Mouse (Mus musculus): ENCODE results near the gene Acvrl1. TPM values are rescaled to one million over a fixed set of nuclear protein-coding genes. Genes with fewer than 3 reads are reported as not detected.

Acvrl1 gene
- polyA plus RNA-seq, 1 experiment from 2014 or later, result 4.1 TPM

DNA sequence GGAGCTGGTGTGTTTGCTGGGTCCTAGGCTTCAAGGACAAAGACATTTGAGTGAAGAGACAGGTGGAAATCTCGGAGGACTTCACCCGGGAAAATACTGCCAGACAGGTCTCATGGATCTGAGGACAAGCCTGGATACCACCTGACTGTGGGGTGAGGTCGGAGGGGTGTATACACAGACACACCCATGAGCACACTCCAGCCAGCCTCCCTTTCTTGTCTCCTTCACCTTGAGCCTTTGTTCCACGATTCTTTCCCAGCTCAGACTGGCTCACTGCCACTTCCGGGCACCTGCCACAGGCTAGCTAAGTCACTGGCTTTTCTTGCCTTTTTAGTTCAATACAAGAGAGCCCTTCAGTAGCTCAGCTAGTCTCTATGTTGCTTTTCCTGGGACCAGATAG, 36.0 kb downstream of the Acvrl1 start:
- Histone ChIP-seq H3K27ac (ENCODE audit: low read depth, low read length) (peak overlapping the region; percentile 69), H3K4me1 (ENCODE audit: control insufficient read depth, insufficient read depth, low read length) (peaks cover 47% of the 10 kb centered on the region), H3K9ac (ENCODE audit: low read length) (no peak overlapping the region)

DNA sequence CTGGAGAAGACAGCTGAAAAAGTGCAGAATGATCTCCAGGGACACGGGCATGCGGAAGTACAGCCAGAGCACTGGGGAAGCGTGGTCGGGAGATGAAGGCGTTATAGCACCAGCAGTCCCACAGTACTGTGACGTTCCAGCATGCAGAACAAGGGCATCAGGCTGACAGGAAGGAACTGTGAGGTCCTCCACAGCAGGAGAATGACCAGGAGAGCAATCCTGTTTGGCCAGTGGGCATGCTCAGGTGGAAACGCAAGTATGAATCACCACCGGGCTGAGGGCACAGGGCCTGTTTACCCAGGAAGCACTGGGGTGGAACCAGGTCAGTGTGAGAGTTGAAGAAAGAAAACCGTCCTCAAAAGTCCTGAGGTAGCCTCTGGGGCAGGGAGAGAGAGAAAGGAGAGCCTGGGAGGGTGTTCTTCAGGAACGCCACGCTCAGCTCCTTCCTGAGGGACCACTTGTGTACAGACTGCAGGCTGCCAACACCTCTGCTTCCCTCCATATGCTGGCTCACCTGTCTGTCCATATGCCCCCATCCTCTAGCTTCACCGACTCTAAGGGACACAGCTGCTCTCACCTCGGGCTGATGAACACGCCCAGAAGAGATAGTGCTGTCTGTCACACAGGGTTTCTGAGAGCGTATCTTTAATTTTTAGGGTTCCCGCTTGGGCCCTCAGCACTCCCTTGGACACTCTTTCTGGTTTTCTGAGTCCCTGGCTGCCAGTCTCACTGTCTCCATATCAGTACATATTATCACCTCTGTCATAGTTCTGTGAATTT, 37.5 kb downstream of the Acvrl1 start:
- Histone ChIP-seq H3K9me3 (replicated peaks; ENCODE audit: control insufficient read depth, low read length) (no peaks in the 10 kb centered on the region), H3K4me2 (ENCODE audit: low read length) (no peak overlapping the region), H3K27me3 (replicated peaks; ENCODE audit: control insufficient read depth, insufficient read depth, low read length) (no peaks in the 10 kb centered on the region), H3K36me3 (ENCODE audit: control insufficient read depth, insufficient read depth, low read length) (no peaks in the 10 kb centered on the region), H3K4me1 (ENCODE audit: control insufficient read depth, insufficient read depth, low read length) (peaks cover 38% of the 10 kb centered on the region), H3K9ac (ENCODE audit: low read length) (no peak overlapping the region), H3K4me3 (ENCODE audit: low read depth, low read length) (no peak overlapping the region), H3K27ac (ENCODE audit: low read depth, low read length) (no peak overlapping the region)
- no peak for DNase-seq (ENCODE audit: low spot score)
- ATAC-seq, result 0 out of 2 replicates have a peak, but pooled peaks have one; percentile 24
- 68% methylated on average over 16 of the region's 16 CpGs for WGBS

More for the DNA sequence above, 36.0 kb downstream of the Acvrl1 start:
- Histone ChIP-seq H3K36me3 (ENCODE audit: control insufficient read depth, insufficient read depth, low read length) (no peaks in the 10 kb centered on the region), H3K4me3 (ENCODE audit: low read depth, low read length) (no peak overlapping the region), H3K4me2 (ENCODE audit: low read length) (no peak overlapping the region), H3K27me3 (replicated peaks; ENCODE audit: control insufficient read depth, insufficient read depth, low read length) (no peaks in the 10 kb centered on the region), H3K9me3 (replicated peaks; ENCODE audit: control insufficient read depth, low read length) (no peaks in the 10 kb centered on the region)
- DNase-seq (ENCODE audit: low spot score), result no peak
- 50% methylated on average over 5 of the region's 5 CpGs for WGBS
- ATAC-seq, result no peak

DNA sequence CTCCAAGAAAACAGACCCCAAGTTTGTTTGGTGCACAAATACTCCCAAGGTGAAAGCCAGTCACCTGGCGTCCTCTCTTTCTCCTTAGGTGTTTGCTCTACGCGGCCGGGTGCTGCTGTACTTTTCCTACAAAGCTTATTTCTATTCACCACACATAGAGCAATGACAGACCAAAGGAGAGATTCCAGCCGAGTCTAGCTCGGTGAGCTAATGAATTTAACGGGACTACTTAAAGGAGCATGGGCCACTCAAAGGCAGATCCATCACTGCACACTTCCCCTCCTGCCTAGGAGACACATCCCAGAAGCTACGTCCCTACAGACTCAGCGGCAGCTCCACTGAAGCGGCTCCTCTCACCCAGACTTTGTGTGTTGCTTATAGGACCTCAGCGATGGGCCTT, 39.2 kb downstream of the Acvrl1 start:
- Histone ChIP-seq H3K27ac (ENCODE audit: low read depth, low read length) (no peak overlapping the region), H3K9ac (ENCODE audit: low read length) (no peak overlapping the region), H3K4me2 (ENCODE audit: low read length) (no peak overlapping the region), H3K9me3 (replicated peaks; ENCODE audit: control insufficient read depth, low read length) (no peaks in the 10 kb centered on the region), H3K4me3 (ENCODE audit: low read depth, low read length) (no peak overlapping the region), H3K27me3 (replicated peaks; ENCODE audit: control insufficient read depth, insufficient read depth, low read length) (no peaks in the 10 kb centered on the region; the same call in 1 of the 2 replicates), H3K36me3 (ENCODE audit: control insufficient read depth, insufficient read depth, low read length) (no peaks in the 10 kb centered on the region), H3K4me1 (ENCODE audit: control insufficient read depth, insufficient read depth, low read length) (peaks cover 23% of the 10 kb centered on the region)
- DNase-seq (ENCODE audit: low spot score) (no peak), ATAC-seq (no peak)
- 64% methylated on average over 11 of the region's 11 CpGs for WGBS

DNA sequence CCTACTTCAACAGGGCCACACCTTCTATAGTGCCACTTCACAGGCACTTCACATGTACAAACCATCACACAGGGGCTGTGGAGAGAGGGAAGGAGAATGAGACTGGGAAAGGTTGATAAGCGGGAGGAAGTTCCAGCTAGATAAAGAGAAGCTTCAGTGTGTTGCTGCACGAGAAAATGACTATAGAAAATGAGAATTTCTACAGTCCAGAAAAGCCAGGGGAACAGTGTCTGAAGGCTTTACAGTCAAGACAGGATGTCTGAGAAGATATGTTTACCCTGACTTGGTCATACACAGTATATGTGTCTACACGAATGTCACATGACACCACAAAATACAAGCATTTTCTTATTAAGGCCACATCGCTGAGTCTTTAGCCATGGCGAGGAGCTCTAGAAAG, 41.6 kb downstream of the Acvrl1 start:
- Histone ChIP-seq H3K4me1 (ENCODE audit: control insufficient read depth, insufficient read depth, low read length) (peaks cover 4% of the 10 kb centered on the region; the same call in 1 of the 2 replicates), H3K4me3 (ENCODE audit: low read depth, low read length) (no peak overlapping the region), H3K9me3 (replicated peaks; ENCODE audit: control insufficient read depth, low read length) (no peaks in the 10 kb centered on the region), H3K27ac (ENCODE audit: low read depth, low read length) (no peak overlapping the region), H3K9ac (ENCODE audit: low read length) (no peak overlapping the region), H3K27me3 (replicated peaks; ENCODE audit: control insufficient read depth, insufficient read depth, low read length) (no peaks in the 10 kb centered on the region; the same call in 1 of the 2 replicates), H3K36me3 (ENCODE audit: control insufficient read depth, insufficient read depth, low read length) (no peaks in the 10 kb centered on the region), H3K4me2 (ENCODE audit: low read length) (no peak overlapping the region)
- DNase-seq (ENCODE audit: low spot score) (no peak), ATAC-seq (no peak)
- WGBS, result 94% methylated on average over 5 of the region's 5 CpGs

DNA sequence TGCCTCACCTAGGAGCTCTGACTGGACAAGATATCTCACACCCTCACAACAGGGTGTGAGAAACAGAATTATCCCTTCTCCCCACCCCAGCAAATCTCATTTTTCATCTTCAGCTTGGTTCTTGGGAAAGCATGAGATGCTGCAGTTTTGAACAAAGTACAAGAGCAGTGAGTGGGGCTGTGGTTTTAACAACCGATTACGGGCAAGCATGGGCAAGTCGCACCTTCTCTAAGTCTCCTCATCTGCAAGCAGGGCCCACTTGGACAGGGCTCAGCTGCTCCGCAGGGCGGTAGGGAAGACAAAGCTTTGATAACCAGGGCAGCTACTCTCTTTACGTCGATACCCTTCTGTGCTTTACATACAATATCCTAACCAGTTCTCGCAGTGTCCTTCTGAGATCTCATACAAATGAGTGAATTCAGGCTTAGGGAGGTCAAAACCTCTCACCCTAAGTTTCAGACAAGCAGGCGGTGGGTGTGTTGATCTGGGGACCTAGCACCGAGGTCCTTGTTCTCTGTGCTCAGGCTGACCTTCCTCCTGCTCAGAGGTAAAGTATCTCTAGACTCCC, 42.2 kb downstream of the Acvrl1 start:
- DNase-seq (ENCODE audit: low spot score) (no peak), ATAC-seq (no peak)
- Histone ChIP-seq H3K27ac (ENCODE audit: low read depth, low read length) (no peak overlapping the region), H3K9ac (ENCODE audit: low read length) (no peak overlapping the region), H3K27me3 (replicated peaks; ENCODE audit: control insufficient read depth, insufficient read depth, low read length) (no peaks in the 10 kb centered on the region; the same call in 1 of the 2 replicates), H3K9me3 (replicated peaks; ENCODE audit: control insufficient read depth, low read length) (no peaks in the 10 kb centered on the region), H3K4me2 (ENCODE audit: low read length) (no peak overlapping the region), H3K36me3 (ENCODE audit: control insufficient read depth, insufficient read depth, low read length) (no peaks in the 10 kb centered on the region), H3K4me1 (ENCODE audit: control insufficient read depth, insufficient read depth, low read length) (peaks cover 4% of the 10 kb centered on the region; the same call in 1 of the 2 replicates), H3K4me3 (ENCODE audit: low read depth, low read length) (no peak overlapping the region)
- WGBS, result 79% methylated on average over 10 of the region's 10 CpGs

DNA sequence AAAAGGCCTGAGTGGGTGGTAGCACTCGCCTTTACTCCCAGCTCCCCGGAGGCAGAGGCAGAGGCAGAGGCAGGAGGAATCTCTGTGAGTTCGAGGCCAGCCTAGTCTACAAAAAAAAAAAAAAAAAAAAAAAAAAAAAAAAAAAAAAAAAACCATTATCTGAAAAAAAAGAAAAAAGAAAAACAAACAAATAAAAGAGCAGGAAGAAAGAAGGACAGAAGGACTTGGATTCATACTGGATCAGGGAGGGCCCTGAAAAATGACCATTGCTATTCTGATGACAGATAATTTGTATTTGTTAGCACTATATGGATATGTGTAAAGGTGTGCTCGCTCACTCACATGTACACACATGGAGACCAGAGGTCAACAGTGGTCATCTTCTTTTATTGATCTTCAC, 43.0 kb downstream of the Acvrl1 start:
- WGBS, result 82% methylated on average over 4 of the region's 4 CpGs
- Histone ChIP-seq H3K36me3 (ENCODE audit: control insufficient read depth, insufficient read depth, low read length) (no peaks in the 10 kb centered on the region), H3K4me3 (ENCODE audit: low read depth, low read length) (no peak overlapping the region), H3K27ac (ENCODE audit: low read depth, low read length) (no peak overlapping the region), H3K9me3 (replicated peaks; ENCODE audit: control insufficient read depth, low read length) (no peaks in the 10 kb centered on the region), H3K4me1 (ENCODE audit: control insufficient read depth, insufficient read depth, low read length) (peaks cover 4% of the 10 kb centered on the region), H3K9ac (ENCODE audit: low read length) (no peak overlapping the region), H3K4me2 (ENCODE audit: low read length) (no peak overlapping the region), H3K27me3 (replicated peaks; ENCODE audit: control insufficient read depth, insufficient read depth, low read length) (no peaks in the 10 kb centered on the region; the same call in 1 of the 2 replicates)
- DNase-seq (ENCODE audit: low spot score) (no peak), ATAC-seq (no peak)

DNA sequence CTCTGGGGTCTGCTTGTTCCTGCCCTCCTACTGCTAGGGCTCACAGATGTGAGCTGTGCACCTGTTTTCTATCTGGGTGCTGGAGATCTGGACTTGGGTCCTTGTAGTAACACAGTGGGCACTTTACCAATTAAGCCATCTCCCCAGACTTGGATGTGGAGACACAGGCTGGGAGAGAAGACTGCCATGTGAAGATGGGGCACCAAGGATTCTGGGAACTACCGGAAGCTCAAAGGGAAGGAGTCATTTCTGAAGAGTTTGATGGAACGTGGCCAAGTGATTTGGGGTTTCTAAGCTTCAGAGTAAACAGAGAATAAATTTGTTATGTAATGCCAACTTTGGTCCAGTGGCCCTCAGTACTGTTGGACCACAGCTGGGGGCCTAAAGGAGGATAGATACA, 43.7 kb downstream of the Acvrl1 start:
- Histone ChIP-seq H3K4me1 (ENCODE audit: control insufficient read depth, insufficient read depth, low read length) (peaks cover 7% of the 10 kb centered on the region), H3K9me3 (replicated peaks; ENCODE audit: control insufficient read depth, low read length) (no peaks in the 10 kb centered on the region), H3K4me3 (ENCODE audit: low read depth, low read length) (no peak overlapping the region), H3K9ac (ENCODE audit: low read length) (no peak overlapping the region), H3K27ac (ENCODE audit: low read depth, low read length) (no peak overlapping the region), H3K36me3 (ENCODE audit: control insufficient read depth, insufficient read depth, low read length) (no peaks in the 10 kb centered on the region), H3K4me2 (ENCODE audit: low read length) (no peak overlapping the region), H3K27me3 (replicated peaks; ENCODE audit: control insufficient read depth, insufficient read depth, low read length) (no peaks in the 10 kb centered on the region; the same call in 1 of the 2 replicates)
- 89% methylated on average over 2 of the region's 2 CpGs for WGBS
- no peak for DNase-seq (ENCODE audit: low spot score)
- no peak for ATAC-seq

DNA sequence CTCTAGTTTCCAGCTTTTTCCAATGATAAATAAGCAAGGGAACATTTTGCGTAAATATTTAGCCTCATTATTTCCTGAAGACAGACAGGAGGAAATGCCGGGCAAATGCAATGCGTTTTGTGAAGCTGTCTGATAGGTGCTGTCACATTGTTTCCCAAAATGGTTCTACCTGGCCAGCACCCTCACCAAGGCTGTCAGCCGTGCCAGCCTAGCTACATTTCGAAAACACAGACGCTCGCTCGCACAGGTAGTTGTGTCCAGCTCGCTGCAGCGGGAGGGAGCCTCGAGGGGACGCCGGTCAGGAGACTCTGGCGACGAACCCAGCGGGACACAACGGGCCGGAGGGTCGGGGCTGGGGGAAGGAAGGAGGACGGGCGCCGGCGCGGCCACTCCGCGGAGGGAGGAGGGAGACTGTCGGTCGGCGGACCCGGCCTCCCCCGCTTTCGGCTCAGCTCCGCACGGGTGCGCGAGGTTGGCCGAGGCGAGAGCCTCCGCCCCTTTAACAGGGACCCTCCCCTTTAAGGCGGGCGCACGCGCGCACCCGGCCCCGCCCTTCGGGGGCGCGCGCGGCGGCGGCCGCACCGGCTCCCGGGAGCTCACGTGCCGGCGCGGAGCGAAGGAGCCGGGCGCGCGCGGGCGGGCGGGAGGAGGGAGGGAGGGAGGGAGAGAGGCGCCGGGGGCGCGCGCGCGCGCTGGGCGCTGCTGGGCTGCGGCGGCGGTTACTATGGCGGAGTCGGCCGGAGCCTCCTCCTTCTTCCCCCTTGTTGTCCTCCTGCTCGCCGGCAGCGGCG, 45.3 kb downstream of the Acvrl1 start, which contains the start of gene Acvr1b:
Gene Acvr1b (plus strand): TSS at position 647 of the 791 bp plus-strand sequence.
- Histone ChIP-seq H3K27me3 (replicated peaks; ENCODE audit: control insufficient read depth, insufficient read depth, low read length) (no peaks in the 10 kb centered on the region; the same call in 1 of the 2 replicates), H3K9me3 (replicated peaks; ENCODE audit: control insufficient read depth, low read length) (no peaks in the 10 kb centered on the region), H3K4me2 (ENCODE audit: low read length) (peak within 1 kb of the TSS; percentile 86), H3K9ac (ENCODE audit: low read length) (peak within 1 kb of the TSS; percentile 96), H3K4me3 (ENCODE audit: low read depth, low read length) (peak within 1 kb of the TSS; percentile 90), H3K4me1 (ENCODE audit: control insufficient read depth, insufficient read depth, low read length) (peaks cover 17% of the 10 kb centered on the region), H3K36me3 (ENCODE audit: control insufficient read depth, insufficient read depth, low read length) (no peaks in the 10 kb centered on the region), H3K27ac (ENCODE audit: low read depth, low read length) (peak within 1 kb of the TSS; percentile 85)
- DNase-seq (ENCODE audit: low spot score) (peak; percentile 94), ATAC-seq (peak; percentile 90)
- whole genome bisulfite sequencing, result 1% methylated on average over 41 of the region's 87 CpGs

All from forebrain, embryonic 14.5 days (tissue).